Mouse (Mus musculus) cerebellum, adult 8-10 months (tissue): Measurements from ENCODE around the gene Slc22a14.
"Not testable (repeated sequence)": the region's sequence is repeated elsewhere in the genome, so short reads cannot be mapped to it uniquely, and the experiment has no call there.

ENCODE experiments used
- DNase-seq: peaks from one replicate; pipeline ENCODE4 v3.0.0; 2022

Slc22a14 gene

GRCm38 (mm10) chr9:119365284-119365683 is at the start of gene Slc22a14:
Gene Slc22a14 (minus strand): TSS chr9:119365553.
- no peak for DNase-seq

GRCm38 (mm10) chr9:119409864-119410263 is 44.5 kb upstream of the Slc22a14 start:
- no peak for DNase-seq

GRCm38 (mm10) chr9:119408898-119409664 is 43.7 kb upstream of the Slc22a14 start:
- DNase-seq, result no peak

- DNase-seq, result no peak
Observed at GRCm38 (mm10) chr9:119407884-119408283, 42.5 kb upstream of the Slc22a14 start.

GRCm38 (mm10) chr9:119404090-119404489 is 38.7 kb upstream of the Slc22a14 start:
- DNase-seq, result no peak

- peak; percentile 37 for DNase-seq
Observed at GRCm38 (mm10) chr9:119403236-119403641, 37.9 kb upstream of the Slc22a14 start.

GRCm38 (mm10) chr9:119402253-119403235 is 37.2 kb upstream of the Slc22a14 start:
- peak; percentile 48 for DNase-seq

- DNase-seq, result peak; percentile 88
Observed at GRCm38 (mm10) chr9:119401801-119402214, 36.5 kb upstream of the Slc22a14 start, which contains the start of gene Acvr2b. Gene Acvr2b (plus strand): TSS chr9:119402118.

GRCm38 (mm10) chr9:119401351-119401750 is 36.0 kb upstream of the Slc22a14 start:
- no peak for DNase-seq

- DNase-seq, result no peak
Observed at GRCm38 (mm10) chr9:119394808-119395207, 29.5 kb upstream of the Slc22a14 start.

GRCm38 (mm10) chr9:119390214-119390613 is 24.9 kb upstream of the Slc22a14 start:
- DNase-seq, result no peak

- DNase-seq, result no peak
Observed at GRCm38 (mm10) chr9:119388956-119389355, 23.6 kb upstream of the Slc22a14 start.

- no peak for DNase-seq
Observed at GRCm38 (mm10) chr9:119382603-119383002, 17.2 kb upstream of the Slc22a14 start.

- DNase-seq, result no peak
Observed at GRCm38 (mm10) chr9:119378231-119378630, 12.9 kb upstream of the Slc22a14 start.

GRCm38 (mm10) chr9:119375556-119375955 is 10.2 kb upstream of the Slc22a14 start:
- no peak for DNase-seq

- DNase-seq, result no peak
Observed at GRCm38 (mm10) chr9:119375008-119375407, 9.7 kb upstream of the Slc22a14 start.

- DNase-seq, result no peak
Observed at GRCm38 (mm10) chr9:119371251-119371650, 5.9 kb upstream of the Slc22a14 start.

- DNase-seq, result not testable (repeated sequence)
Observed at GRCm38 (mm10) chr9:119370770-119371169, 5.4 kb upstream of the Slc22a14 start.

- DNase-seq, result no peak
Observed at GRCm38 (mm10) chr9:119368367-119368766, 3.0 kb upstream of the Slc22a14 start.

GRCm38 (mm10) chr9:119363229-119363628 is 2.1 kb downstream of the Slc22a14 start:
- no peak for DNase-seq

- DNase-seq, result no peak
Observed at GRCm38 (mm10) chr9:119361416-119361815, 3.9 kb downstream of the Slc22a14 start.

- no peak for DNase-seq
Observed at GRCm38 (mm10) chr9:119358058-119358429, 7.3 kb downstream of the Slc22a14 start.

GRCm38 (mm10) chr9:119357331-119358057 is 7.9 kb downstream of the Slc22a14 start, which contains the start of gene Xylb:
Gene Xylb (plus strand): TSS chr9:119357381.
- peak; percentile 90 for DNase-seq
